Mouse (Mus musculus): ENCODE measurements around the gene Dnah2. TPM values are rescaled to one million over a fixed set of nuclear protein-coding genes. Genes with fewer than 3 reads are reported as not detected.
A peak's percentile ranks its signal among the peaks of the same experiment; 100 is the strongest.

The Dnah2 gene
- total and polyA plus RNA-seq, 3 experiments: under 0.01 to 0.03 TPM; not detected in 1

DNA sequence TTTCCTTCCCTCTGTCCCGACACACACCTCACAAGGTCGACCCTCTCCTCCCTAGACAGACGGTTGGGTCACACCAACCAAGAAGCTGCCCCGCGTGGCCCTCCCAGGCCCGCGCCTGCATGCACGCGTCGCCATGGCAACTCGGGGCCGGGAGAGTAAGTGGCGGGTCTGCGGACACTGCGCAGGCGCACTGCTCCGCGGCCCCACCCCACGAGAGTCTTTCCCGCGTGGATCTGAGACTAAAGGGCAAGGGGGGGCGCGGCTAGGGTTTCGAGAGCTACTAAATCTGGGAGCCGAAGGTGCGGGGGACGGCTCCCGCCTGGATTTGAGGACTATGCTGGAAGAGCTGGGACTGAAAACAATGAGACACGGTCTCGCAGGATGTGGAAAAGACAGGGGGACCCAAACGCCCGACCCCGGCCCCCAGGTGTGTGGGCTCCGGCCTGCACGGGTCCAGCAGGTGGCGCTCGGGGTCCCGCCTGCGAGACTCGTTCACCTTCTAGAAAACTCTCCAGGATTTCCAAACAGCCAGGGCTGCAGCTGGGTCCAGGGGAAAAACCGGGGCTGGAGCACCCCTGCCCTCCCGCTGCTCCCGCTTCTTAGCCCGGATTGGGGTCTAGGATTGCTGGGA lies 2.4 kb downstream of the Dnah2 start (continued):
- TF ChIP-seq IRF4 (IDR thresholded peaks at IDR 0.05; ENCODE audit: low read depth, low read length) (peak; percentile 45; the same call in 1 of the 2 replicates), JUN (IDR thresholded peaks at IDR 0.05; ENCODE audit: insufficient read depth, low read depth, low read length) (no peak), RCOR1 (conservative IDR thresholded peaks at IDR 0.05; ENCODE audit: low read depth, low read length) (no peak), CHD1 (IDR thresholded peaks at IDR 0.05; ENCODE audit: low read depth, low read length) (no peak), KAT2A (IDR thresholded peaks at IDR 0.05; ENCODE audit: insufficient replicate concordance, low read length) (no peak), SMC3 (IDR thresholded peaks at IDR 0.05; ENCODE audit: low read depth, low read length) (peak; percentile 64), BHLHE40 (IDR thresholded peaks at IDR 0.05; ENCODE audit: low read depth, low read length) (no peak)

GRCm38 (mm10) chr11:69545957-69546356 lies 3.0 kb downstream of the Dnah2 start:
- dilution Hi-C loops (cut with MboI; ENCODE audit: extremely low pct_ligation_motif_present, extremely low pct_unique_long_range_greater_than_20kb, low sequenced_read_pairs): no loop called here
- Histone ChIP-seq H3K79me2 (replicated peaks; ENCODE audit: control insufficient read depth, extremely low read depth, insufficient read depth, poor library complexity, severe bottlenecking) (no peaks in the 10 kb centered on the region), H3K4me3 (replicated peaks in 1 of 3; ENCODE audit: low read depth in 2 of 3, low read length in 2 of 3, poor library complexity in 1 of 3) (no peak overlapping the region), H3K9me3 (replicated peaks; ENCODE audit: low read length) (no peaks in the 10 kb centered on the region), H3K9ac (ENCODE audit: insufficient read depth, low read depth) (no peak overlapping the region), H3K27ac (ENCODE audit: insufficient read depth, low read depth) (no peak overlapping the region), H3K27me3 (replicated peaks) (peaks cover 54% of the 10 kb centered on the region), H3K4me2 (ENCODE audit: insufficient read depth, low read depth, poor library complexity, severe bottlenecking) (no peak overlapping the region), H3K4me1 (ENCODE audit: control insufficient read depth in 1 of 2, insufficient read depth in 2 of 2) (peaks cover 9 to 14% of the 10 kb centered on the region in 2 experiments), H3K36me3 (replicated peaks in 1 of 2; ENCODE audit: control insufficient read depth in 1 of 2, insufficient read depth in 1 of 2, low read length in 1 of 2) (no peaks in the 10 kb centered on the region)
- 0 out of 2 replicates have a peak, but pooled peaks have one; percentile 4 for TF ChIP-seq MAX (IDR thresholded peaks at IDR 0.05; ENCODE audit: low read length)
- no peak for TF ChIP-seq MEF2A (IDR thresholded peaks at IDR 0.05; ENCODE audit: borderline replicate concordance, low read depth, low read length)
- no peak for DNase-seq (ENCODE audit: extremely low read depth)
- in situ Hi-C loops (cut with MboI; ENCODE audit: low pct_ligation_motif_present, low pct_unique_long_range_greater_than_20kb, low sequenced_read_pairs): no loop called here

DNA sequence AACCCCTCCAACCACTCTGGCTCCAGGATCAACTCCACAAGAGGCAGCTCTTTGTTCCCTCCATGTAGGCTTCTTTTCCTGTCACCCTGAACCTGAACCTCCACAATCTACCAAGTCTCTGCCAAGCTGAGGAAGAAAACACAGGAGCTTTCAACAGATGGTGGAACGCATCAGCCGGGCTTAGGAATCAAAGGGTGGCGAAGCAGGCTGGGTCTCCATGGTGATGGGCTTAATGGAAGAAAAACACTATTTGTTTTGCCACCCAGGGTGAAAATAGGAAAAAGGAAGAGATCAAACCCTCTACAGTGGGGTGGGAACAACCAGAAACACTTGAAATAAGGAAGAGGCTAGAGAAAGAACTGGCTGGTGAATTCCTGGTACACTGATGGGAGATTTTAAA lies 5.3 kb downstream of the Dnah2 start:
- Histone ChIP-seq H3K27me3 (replicated peaks) (peaks cover 51% of the 10 kb centered on the region), H3K79me2 (replicated peaks; ENCODE audit: control insufficient read depth, extremely low read depth, insufficient read depth, poor library complexity, severe bottlenecking) (no peaks in the 10 kb centered on the region), H3K4me3 (replicated peaks in 1 of 3; ENCODE audit: low read depth in 2 of 3, low read length in 2 of 3, poor library complexity in 1 of 3) (no peak overlapping the region), H3K4me1 (ENCODE audit: control insufficient read depth in 1 of 2, insufficient read depth in 2 of 2) (peaks cover 8 to 9% of the 10 kb centered on the region in 2 experiments), H3K4me2 (ENCODE audit: insufficient read depth, low read depth, poor library complexity, severe bottlenecking) (no peak overlapping the region), H3K9me3 (replicated peaks; ENCODE audit: low read length) (no peaks in the 10 kb centered on the region), H3K27ac (ENCODE audit: insufficient read depth, low read depth) (no peak overlapping the region), H3K36me3 (replicated peaks in 1 of 2; ENCODE audit: control insufficient read depth in 1 of 2, insufficient read depth in 1 of 2, low read length in 1 of 2) (no peaks in the 10 kb centered on the region), H3K9ac (ENCODE audit: insufficient read depth, low read depth) (no peak overlapping the region)
- TF ChIP-seq ZKSCAN1 (IDR thresholded peaks at IDR 0.05; ENCODE audit: borderline replicate concordance, low read depth, low read length) (no peak), TBP (conservative IDR thresholded peaks at IDR 0.05; ENCODE audit: low read depth, low read length) (no peak), RAD21 (IDR thresholded peaks at IDR 0.05; ENCODE audit: low read depth, low read length) (no peak), RCOR1 (conservative IDR thresholded peaks at IDR 0.05; ENCODE audit: low read depth, low read length) (no peak), BHLHE40 (IDR thresholded peaks at IDR 0.05; ENCODE audit: low read depth, low read length) (no peak), CHD2 (IDR thresholded peaks at IDR 0.05; ENCODE audit: low read length) (no peak), ZMIZ1 (IDR thresholded peaks at IDR 0.05; ENCODE audit: low read depth, low read length) (no peak), USF1 (IDR thresholded peaks at IDR 0.05; ENCODE audit: low read depth, low read length) (no peak), CTCF (conservative IDR thresholded peaks at IDR 0.05 in 1 of 2, IDR thresholded peaks at IDR 0.05 in 1 of 2; ENCODE audit: low read depth in 2 of 2, low read length in 2 of 2) (no peak), MXI1 (IDR thresholded peaks at IDR 0.05; ENCODE audit: low read depth, low read length) (no peak), CHD1 (IDR thresholded peaks at IDR 0.05; ENCODE audit: low read depth, low read length) (no peak), MAX (IDR thresholded peaks at IDR 0.05; ENCODE audit: low read length) (no peak), IRF4 (IDR thresholded peaks at IDR 0.05; ENCODE audit: low read depth, low read length) (no peak), MYC (IDR thresholded peaks at IDR 0.05; ENCODE audit: low read depth, low read length) (no peak), TCF12 (IDR thresholded peaks at IDR 0.05; ENCODE audit: low read depth, low read length) (no peak), HCFC1 (IDR thresholded peaks at IDR 0.05; ENCODE audit: low read depth, low read length) (no peak), MAZ (IDR thresholded peaks at IDR 0.05; ENCODE audit: low read depth, low read length) (no peak), POLR2A (IDR thresholded peaks at IDR 0.05; ENCODE audit: low read depth, low read length) (no peak), EP300 (IDR thresholded peaks at IDR 0.05; ENCODE audit: low read length) (no peak)
- dilution Hi-C loops (cut with MboI; ENCODE audit: extremely low pct_ligation_motif_present, extremely low pct_unique_long_range_greater_than_20kb, low sequenced_read_pairs) (no loop called here), in situ Hi-C loops (cut with MboI; ENCODE audit: low pct_ligation_motif_present, low pct_unique_long_range_greater_than_20kb, low sequenced_read_pairs) (loop anchor here (5.0 kb wide), 2 partner anchors 34 to 74 kb away; partner anchors contain the start of gene Shbg)
- DNase-seq (ENCODE audit: extremely low read depth): no peak
